Mouse (Mus musculus): ENCODE results near the gene Zdbf2.

The Zdbf2 gene

GRCm38 (mm10) chr1:63265461-63265860 is 7.6 kb upstream of the Zdbf2 start:
- peak in 1 of 2 experiments; percentile 5 for DNase-seq

- DNase-seq, result peak in 1 of 2 experiments; percentile 11
Measured at GRCm38 (mm10) chr1:63266121-63266520, 6.9 kb upstream of the Zdbf2 start.

- peak in 1 of 2 experiments; percentile 3 for DNase-seq
Measured at GRCm38 (mm10) chr1:63266716-63267115, 6.3 kb upstream of the Zdbf2 start.

DNA sequence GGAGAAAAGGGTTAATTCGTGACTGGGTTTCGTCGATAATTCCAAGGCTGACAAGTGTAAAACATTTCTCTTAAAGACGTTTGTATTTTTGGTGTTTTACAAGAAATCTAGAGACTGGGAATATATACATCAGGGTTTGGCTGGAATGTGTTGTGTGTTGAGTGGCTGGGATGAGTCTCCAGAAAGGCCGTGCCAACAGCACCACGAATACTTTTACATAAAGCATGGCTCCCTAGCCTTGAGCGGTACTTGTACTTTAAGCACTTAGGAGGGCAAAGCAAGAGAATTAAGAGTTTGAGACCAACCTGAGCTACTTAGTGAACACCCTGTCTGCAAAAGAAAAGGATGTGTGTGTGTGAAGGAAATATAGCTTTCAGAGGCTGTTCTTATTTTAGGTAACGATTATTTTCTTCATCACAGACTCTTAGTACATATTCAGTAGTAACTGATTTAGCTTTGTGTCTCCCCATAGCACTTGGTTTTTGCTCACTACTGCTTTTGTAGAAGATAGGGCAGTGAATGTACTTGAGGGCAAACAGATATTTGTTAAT is 865 bp upstream of the Zdbf2 start:
- peak in 1 of 2 experiments; percentile 6 for DNase-seq

DNA sequence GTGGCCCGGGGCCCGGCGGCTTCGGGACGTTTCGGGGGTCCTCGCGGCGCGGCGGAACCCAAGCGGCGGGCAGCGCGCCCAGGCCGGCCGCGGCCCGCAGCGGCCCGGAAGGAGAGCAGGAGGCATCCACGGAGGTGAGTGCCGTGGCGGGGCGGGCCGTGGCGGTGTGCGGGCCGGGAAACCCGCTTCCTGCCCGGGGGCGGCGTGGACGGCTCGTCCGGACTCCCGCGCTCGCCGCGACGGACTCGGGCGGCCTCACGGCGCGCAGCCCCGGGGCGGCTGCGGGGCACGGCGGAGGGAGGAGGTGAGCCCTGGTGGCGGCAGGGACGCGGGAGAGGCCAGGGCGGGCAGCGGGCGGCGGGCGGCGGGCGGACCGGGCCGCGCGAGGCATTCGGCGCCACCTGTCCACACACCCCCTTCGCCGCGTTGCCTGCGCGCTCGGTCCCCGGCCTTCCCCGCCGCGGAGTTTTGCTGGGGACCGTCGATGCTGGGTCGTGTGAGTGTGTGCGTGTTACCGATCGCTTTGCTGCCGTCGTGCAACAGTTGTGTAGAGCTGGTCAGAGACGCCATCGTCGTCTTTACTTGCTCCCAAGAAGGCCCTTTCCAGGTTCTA is 380 bp downstream of the Zdbf2 start:
- peak in 1 of 2 experiments; percentile 52 for DNase-seq

- peak in 1 of 2 experiments; percentile 2 for DNase-seq
Measured at GRCm38 (mm10) chr1:63274046-63274730, 1.1 kb downstream of the Zdbf2 start.

GRCm38 (mm10) chr1:63278106-63278505 is 5.0 kb downstream of the Zdbf2 start:
- DNase-seq, result peak in 1 of 2 experiments; percentile 19

DNA sequence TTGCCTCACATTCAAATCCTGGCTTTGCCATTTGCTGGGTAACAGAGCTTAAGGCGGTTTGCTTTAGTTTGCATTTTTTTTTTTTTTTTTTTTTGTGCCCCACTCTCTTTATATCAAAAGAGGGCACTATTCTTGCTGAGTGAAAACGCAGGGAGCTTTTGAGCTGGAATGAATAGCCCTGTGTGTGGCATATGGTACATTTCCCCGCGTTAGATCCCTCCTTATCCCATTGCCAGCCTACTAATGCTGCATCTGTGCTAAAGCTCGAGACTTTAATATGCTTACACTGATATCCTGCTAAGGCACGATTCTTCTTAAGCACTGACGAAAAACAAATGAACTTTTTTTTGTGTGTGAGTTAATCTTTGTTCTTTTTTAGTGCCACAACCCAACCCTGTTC is 20.9 kb downstream of the Zdbf2 start:
- no peak for DNase-seq

DNA sequence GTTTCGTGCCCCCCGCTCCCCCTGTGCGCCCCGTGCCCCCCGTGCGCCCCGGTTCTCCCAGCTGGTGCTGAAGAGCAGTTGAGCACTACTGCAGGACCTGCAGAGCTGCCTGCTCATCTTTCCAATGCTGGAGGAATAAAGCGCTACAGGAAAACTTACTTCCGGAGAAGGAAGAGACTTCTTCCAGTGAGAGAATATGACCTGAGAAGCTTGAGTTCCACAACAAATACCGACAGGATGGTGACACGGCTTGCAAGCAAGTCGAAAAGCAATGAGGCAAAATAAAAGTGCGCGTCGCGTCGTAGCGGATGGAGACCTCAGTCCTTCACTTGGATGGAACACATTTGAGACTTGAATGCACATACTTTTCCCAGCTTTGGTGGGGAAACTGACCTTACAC is 36.6 kb downstream of the Zdbf2 start:
- DNase-seq, result no peak

- peak in 1 of 2 experiments; percentile 5 for DNase-seq
Measured at GRCm38 (mm10) chr1:63323565-63324132, 50.6 kb downstream of the Zdbf2 start.

Data from kidney, postnatal 4 days (tissue).